Mouse (Mus musculus) brown adipose tissue, adult 24 weeks (tissue): ENCODE results near the gene Map3k5. TPM values are rescaled to one million over a fixed set of nuclear protein-coding genes. Genes with fewer than 3 reads are reported as not detected.
"Not testable (repeated sequence)": the region's sequence is repeated elsewhere in the genome, so short reads cannot be mapped to it uniquely, and the experiment has no call there.

Experiments used
- H3K27ac ChIP-seq: fragments of 200-500 bp; replicated peaks from 2 replicates; pipeline ENCODE4 v1.5.1; 2012; ENCODE audit warnings: low read depth, mild to moderate bottlenecking, low read length
- H3K4me1 ChIP-seq: fragments of 200-500 bp; 2 replicates; pipeline ENCODE4 v1.6.1; 2012; ENCODE audit warnings: low read length, mixed read lengths; ENCODE audit not compliant: control insufficient read depth, insufficient read depth, insufficient read length
- H3K4me3 ChIP-seq: fragments of 200-500 bp; 2 replicates; pipeline ENCODE4 v1.5.1; 2012; ENCODE audit warnings: low read depth, mild to moderate bottlenecking, low read length, moderate library complexity; ENCODE audit not compliant: insufficient read depth
- polyA plus RNA-seq: library from polyadenylated mRNA; stranded (reverse); fragments of >200 nt; gene quantifications from 2 replicates; pipeline ENCODE4 v1.2.4, GENCODE M21; 2012; ENCODE audit not compliant: missing spikeins, insufficient read depth, insufficient read length

Gene Map3k5
- polyA plus RNA-seq, 1 experiment: 13.1 TPM

- Histone ChIP-seq H3K4me1 (peaks cover 16% of the 10 kb centered on the region), H3K27ac (no peak overlapping the region), H3K4me3 (no peak overlapping the region)
Observed at GRCm38 (mm10) chr10:19968445-19968844, 34.2 kb downstream of the Map3k5 start.

- H3K27ac ChIP-seq: 0 out of 2 replicates have a peak overlapping the region, but pooled peaks have one; percentile 29
- H3K4me3 ChIP-seq: no peak overlapping the region
- peaks cover 19% of the 10 kb centered on the region for H3K4me1 ChIP-seq
Observed at GRCm38 (mm10) chr10:19969831-19970460, 35.7 kb downstream of the Map3k5 start.

GRCm38 (mm10) chr10:19971491-19971890 lies 37.2 kb downstream of the Map3k5 start:
- not testable (repeated sequence) for H3K27ac ChIP-seq, H3K4me3 ChIP-seq
- peaks cover 21% of the 10 kb centered on the region for H3K4me1 ChIP-seq

DNA sequence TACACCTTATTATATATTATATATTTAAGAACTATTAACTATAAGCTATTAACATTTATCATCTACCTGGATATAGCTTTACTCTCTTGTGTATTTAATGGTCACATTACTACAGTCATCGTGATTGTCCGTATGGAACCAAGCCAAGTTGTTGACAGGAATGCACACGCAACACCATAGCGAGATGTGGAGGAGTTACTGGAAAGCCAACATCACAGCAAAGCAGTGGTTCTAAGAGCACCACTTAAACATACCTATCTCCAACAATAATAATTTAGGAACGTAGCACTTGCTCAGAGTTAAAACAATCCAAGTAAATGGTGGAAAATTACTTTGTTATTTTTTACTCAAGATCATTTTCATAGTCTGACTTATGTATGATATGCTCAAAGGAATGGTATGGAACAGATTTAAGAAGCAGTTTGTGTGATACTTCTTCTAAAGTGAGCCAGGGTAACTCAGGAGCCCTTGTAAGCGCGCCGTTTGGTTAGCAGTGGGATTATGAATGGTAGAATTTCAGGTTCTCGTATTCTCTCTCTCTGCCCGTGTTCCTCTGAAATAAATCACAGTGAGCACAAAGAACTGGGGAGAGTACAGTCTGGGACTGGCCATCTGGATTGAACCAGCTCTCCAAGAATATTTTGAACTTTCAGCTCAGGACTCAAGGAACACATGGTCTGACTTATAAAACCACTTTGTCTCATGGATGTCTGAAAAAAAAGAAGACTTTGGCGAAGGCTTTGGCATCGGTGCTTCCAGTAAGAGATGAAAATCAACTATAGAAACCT lies 39.2 kb downstream of the Map3k5 start:
- no peak overlapping the region for H3K4me3 ChIP-seq
- no peak overlapping the region for H3K27ac ChIP-seq
- peaks cover 17% of the 10 kb centered on the region for H3K4me1 ChIP-seq

- no peak overlapping the region for H3K4me3 ChIP-seq
- H3K4me1 ChIP-seq: peaks cover 9% of the 10 kb centered on the region; the same call in 1 of the 2 replicates
Observed at GRCm38 (mm10) chr10:19977557-19977956, 43.3 kb downstream of the Map3k5 start.

DNA sequence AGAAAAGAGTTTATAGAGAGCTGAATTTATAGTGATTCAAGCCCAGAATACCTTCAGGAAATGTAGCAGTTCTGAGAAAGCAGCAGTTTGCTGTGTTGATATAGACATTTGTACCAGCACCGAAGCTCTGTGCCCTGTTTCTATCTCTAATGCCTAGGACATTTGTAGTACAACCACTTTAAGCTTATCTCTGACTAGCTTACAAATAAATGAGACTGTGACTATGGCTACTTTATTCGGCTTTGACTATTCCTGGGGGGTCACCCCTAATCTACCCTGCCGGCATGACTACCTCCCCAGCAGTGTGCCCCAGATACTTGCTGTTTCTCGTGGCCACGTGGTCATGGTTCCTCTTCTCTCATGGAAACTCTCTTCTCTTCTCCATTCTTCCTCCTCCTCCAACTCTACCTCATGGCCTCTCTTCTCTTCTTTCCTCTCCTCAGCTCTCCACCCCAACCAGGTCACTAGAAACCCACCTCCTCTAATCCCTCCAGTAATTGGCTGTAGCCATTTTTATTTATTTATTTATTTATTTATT lies 44.5 kb downstream of the Map3k5 start:
- H3K27ac ChIP-seq: no peak overlapping the region
- H3K4me3 ChIP-seq: no peak overlapping the region
- H3K4me1 ChIP-seq: peaks cover 9% of the 10 kb centered on the region; the same call in 1 of the 2 replicates

More at GRCm38 (mm10) chr10:19977557-19977956, 43.3 kb downstream of the Map3k5 start:
- H3K27ac ChIP-seq: no peak overlapping the region

DNA sequence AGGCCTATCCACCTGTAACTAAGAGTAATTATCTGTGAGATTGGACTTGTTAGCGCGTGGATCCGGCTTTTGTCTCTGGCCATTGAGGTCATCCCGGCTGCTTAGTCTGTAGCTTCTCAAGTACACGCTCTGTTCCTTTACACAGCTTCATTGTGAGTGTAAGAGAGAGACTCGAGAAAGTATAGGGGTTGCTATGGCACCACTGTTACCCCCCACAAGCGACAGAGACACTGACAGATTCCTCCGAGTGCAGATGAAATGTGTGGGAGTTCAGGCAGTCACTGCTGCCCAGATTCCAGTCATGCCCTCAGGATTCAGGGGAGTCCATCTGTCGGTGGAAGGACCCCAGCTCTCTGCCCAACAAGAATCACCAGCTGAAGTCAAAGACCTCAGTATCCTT lies 53.5 kb downstream of the Map3k5 start:
- no peak overlapping the region for H3K27ac ChIP-seq
- H3K4me1 ChIP-seq: 0 out of 2 replicates have a peak, but pooled peaks cover 6% of the 10 kb centered on the region
- no peak overlapping the region for H3K4me3 ChIP-seq

- no peak overlapping the region for H3K27ac ChIP-seq
- H3K4me3 ChIP-seq: no peak overlapping the region
- H3K4me1 ChIP-seq: peaks cover 11% of the 10 kb centered on the region
Observed at GRCm38 (mm10) chr10:19989986-19990385, 55.7 kb downstream of the Map3k5 start.

GRCm38 (mm10) chr10:19990638-19991037 lies 56.4 kb downstream of the Map3k5 start:
- no peak overlapping the region for H3K4me3 ChIP-seq
- H3K4me1 ChIP-seq: peaks cover 11% of the 10 kb centered on the region
- no peak overlapping the region for H3K27ac ChIP-seq

GRCm38 (mm10) chr10:19991237-19991865 lies 57.1 kb downstream of the Map3k5 start:
- Histone ChIP-seq H3K27ac (no peak overlapping the region), H3K4me3 (no peak overlapping the region), H3K4me1 (peaks cover 13% of the 10 kb centered on the region)

- Histone ChIP-seq H3K4me1 (peaks cover 13% of the 10 kb centered on the region), H3K27ac (no peak overlapping the region), H3K4me3 (no peak overlapping the region)
Observed at GRCm38 (mm10) chr10:19991866-19992252, 57.6 kb downstream of the Map3k5 start.

- no peak overlapping the region for H3K4me3 ChIP-seq
- no peak overlapping the region for H3K27ac ChIP-seq
- H3K4me1 ChIP-seq: peaks cover 15% of the 10 kb centered on the region
Observed at GRCm38 (mm10) chr10:19994469-19995450, 60.5 kb downstream of the Map3k5 start.

GRCm38 (mm10) chr10:19996151-19996550 lies 61.9 kb downstream of the Map3k5 start:
- Histone ChIP-seq H3K27ac (no peak overlapping the region), H3K4me3 (no peak overlapping the region), H3K4me1 (peaks cover 12% of the 10 kb centered on the region)

DNA sequence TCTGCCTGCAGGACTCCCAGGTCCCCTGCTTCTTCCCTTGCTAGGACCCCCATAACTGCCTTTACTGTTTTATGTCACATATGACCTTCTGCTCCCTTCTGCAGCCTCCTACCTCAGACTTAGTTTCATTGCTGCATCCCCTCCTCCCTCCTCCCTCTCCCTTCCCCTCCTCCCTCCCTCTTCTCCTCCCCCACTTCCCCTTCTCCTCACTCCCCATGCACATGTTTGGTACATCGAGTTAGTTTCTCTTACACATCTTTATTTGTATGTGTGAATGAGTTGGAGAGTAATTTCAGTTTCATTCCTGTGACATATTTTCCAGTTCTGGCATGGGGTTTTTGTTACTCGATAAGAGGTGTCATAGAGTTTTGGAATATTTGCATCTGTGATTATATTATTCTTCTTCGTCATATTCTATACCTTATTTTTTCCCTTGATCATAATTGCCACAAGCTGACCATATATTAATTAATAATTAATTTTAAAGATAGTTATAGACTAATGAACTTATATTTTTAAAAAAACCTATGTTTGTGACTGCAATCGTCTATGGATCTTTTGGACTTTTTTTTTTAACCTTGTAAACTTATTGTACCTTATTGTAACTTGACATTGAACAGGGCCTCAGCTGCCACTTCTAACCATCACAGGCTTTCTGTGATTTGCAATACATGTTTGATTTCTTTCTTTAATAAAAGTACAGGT lies 65.6 kb downstream of the Map3k5 start:
- H3K4me3 ChIP-seq: no peak overlapping the region
- H3K27ac ChIP-seq: no peak overlapping the region
- peaks cover 9% of the 10 kb centered on the region for H3K4me1 ChIP-seq
